Mouse (Mus musculus) CH12.LX (cell line): Measurements from ENCODE around the gene Ube2ql1.

Experiments used
- CHD2 ChIP-seq: IDR thresholded peaks from 2 replicates; pipeline ENCODE4 v1.6.1; 2011; ENCODE audit warnings: low read length, improper control_type of control experiment
- CTCF ChIP-seq, 2 experiments: IDR thresholded peaks in 1 of 2; conservative IDR thresholded peaks in 1 of 2; 2 replicates each; pipeline ENCODE4 v1.5.1; 2011 to 2012; ENCODE audit warnings: low read depth in 2 of 2, low read length in 2 of 2, improper control_type of control experiment in 1 of 2, inconsistent platforms in 1 of 2, mild to moderate bottlenecking in 1 of 2, moderate library complexity in 1 of 2
- ELF1 ChIP-seq: IDR thresholded peaks from 2 replicates; pipeline ENCODE4 v1.6.1; 2014; ENCODE audit warnings: low read depth, mild to moderate bottlenecking, inconsistent platforms, low read length, improper control_type of control experiment
- ETS1 ChIP-seq: conservative IDR thresholded peaks from 2 replicates; pipeline ENCODE4 v1.6.1; 2012; ENCODE audit warnings: low read depth, mild to moderate bottlenecking, inconsistent platforms, low read length, improper control_type of control experiment, moderate library complexity
- HCFC1 ChIP-seq: IDR thresholded peaks from 2 replicates; pipeline ENCODE4 v1.6.1; 2012; ENCODE audit warnings: low read depth, mild to moderate bottlenecking, inconsistent platforms, low read length, improper control_type of control experiment
- KAT2A ChIP-seq: IDR thresholded peaks from 2 replicates; pipeline ENCODE4 v1.6.1; 2012; ENCODE audit warnings: low read length, improper control_type of control experiment, inconsistent platforms; ENCODE audit not compliant: insufficient replicate concordance
- MAX ChIP-seq: IDR thresholded peaks from 2 replicates; pipeline ENCODE4 v1.6.1; 2011; ENCODE audit warnings: low read length, improper control_type of control experiment
- NELFE ChIP-seq: IDR thresholded peaks from 2 replicates; pipeline ENCODE4 v1.6.1; 2011; ENCODE audit warnings: low read depth, low read length, improper control_type of control experiment
- POLR2A ChIP-seq: IDR thresholded peaks from 2 replicates; pipeline ENCODE4 v1.6.1; 2011; ENCODE audit warnings: low read depth, mild to moderate bottlenecking, improper control_type of control experiment, low read length
- SIN3A ChIP-seq: IDR thresholded peaks from 2 replicates; pipeline ENCODE4 v1.6.1; 2012; ENCODE audit warnings: low read length, improper control_type of control experiment, inconsistent platforms
- USF1 ChIP-seq: IDR thresholded peaks from 2 replicates; pipeline ENCODE4 v1.6.1; 2014; ENCODE audit warnings: low read depth, mild to moderate bottlenecking, inconsistent platforms, low read length, improper control_type of control experiment
- USF2 ChIP-seq: conservative IDR thresholded peaks from 2 replicates; pipeline ENCODE4 v1.6.1; 2011; ENCODE audit warnings: low read depth, low read length, improper control_type of control experiment
- ZMIZ1 ChIP-seq: IDR thresholded peaks from 2 replicates; pipeline ENCODE4 v1.6.1; 2012; ENCODE audit warnings: low read depth, mild to moderate bottlenecking, inconsistent platforms, low read length, improper control_type of control experiment

DNA sequence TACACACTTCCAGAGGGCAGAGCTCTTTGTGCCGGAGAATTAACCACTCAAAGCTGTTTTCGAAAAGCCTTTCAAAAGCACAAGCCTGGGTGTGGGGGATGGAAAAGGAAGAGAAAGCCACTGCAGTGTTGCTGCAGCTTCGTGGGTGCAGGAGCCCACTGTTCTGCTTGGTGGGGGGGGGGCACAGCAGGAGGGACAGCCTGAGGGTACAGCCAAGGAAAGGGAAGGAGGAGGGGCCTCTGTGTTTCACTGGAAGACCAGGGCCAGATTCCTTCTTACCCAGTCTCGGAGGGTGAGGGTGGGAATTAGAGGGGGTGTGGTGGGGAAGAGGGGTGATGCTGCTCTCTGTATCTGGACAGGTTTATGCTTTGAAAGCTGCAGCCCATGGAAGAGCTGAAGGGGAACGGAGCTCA, 54.3 kb downstream of the Ube2ql1 start:
- TF ChIP-seq POLR2A, result no peak
- TF ChIP-seq ZMIZ1, result no peak
- no peak for TF ChIP-seq SIN3A
- TF ChIP-seq MAX, result no peak
- TF ChIP-seq CTCF (conservative IDR thresholded peaks at IDR 0.05 in 1 of 2, IDR thresholded peaks at IDR 0.05 in 1 of 2; ENCODE audit: low read depth in 2 of 2, low read length in 2 of 2), result no peak
- no peak for TF ChIP-seq CHD2
- no peak for TF ChIP-seq ETS1
- no peak for TF ChIP-seq HCFC1
- no peak for TF ChIP-seq USF1
- no peak for TF ChIP-seq KAT2A
- no peak for TF ChIP-seq USF2
- TF ChIP-seq ELF1, result no peak
- TF ChIP-seq NELFE, result no peak
